Mouse (Mus musculus) liver, adult 10 weeks (tissue): ENCODE data around the gene Hnrnpul2. TPM values are rescaled to one million over a fixed set of nuclear protein-coding genes. Genes with fewer than 3 reads are reported as not detected.

Experiments used
- polyA plus RNA-seq: library from polyadenylated mRNA; stranded (reverse); fragments of 350-450 nt; fragmentation: Illumina TruSeq; extraction: RNeasy Lipid Tissue Mini Kit (QIAGEN cat#74804); gene quantifications from one replicate; pipeline ENCODE4 v1.2.3, GENCODE M21; 2014; ENCODE audit warnings: low read depth, low replicate concordance

Gene Hnrnpul2
- 49.7 TPM for polyA plus RNA-seq

DNA sequence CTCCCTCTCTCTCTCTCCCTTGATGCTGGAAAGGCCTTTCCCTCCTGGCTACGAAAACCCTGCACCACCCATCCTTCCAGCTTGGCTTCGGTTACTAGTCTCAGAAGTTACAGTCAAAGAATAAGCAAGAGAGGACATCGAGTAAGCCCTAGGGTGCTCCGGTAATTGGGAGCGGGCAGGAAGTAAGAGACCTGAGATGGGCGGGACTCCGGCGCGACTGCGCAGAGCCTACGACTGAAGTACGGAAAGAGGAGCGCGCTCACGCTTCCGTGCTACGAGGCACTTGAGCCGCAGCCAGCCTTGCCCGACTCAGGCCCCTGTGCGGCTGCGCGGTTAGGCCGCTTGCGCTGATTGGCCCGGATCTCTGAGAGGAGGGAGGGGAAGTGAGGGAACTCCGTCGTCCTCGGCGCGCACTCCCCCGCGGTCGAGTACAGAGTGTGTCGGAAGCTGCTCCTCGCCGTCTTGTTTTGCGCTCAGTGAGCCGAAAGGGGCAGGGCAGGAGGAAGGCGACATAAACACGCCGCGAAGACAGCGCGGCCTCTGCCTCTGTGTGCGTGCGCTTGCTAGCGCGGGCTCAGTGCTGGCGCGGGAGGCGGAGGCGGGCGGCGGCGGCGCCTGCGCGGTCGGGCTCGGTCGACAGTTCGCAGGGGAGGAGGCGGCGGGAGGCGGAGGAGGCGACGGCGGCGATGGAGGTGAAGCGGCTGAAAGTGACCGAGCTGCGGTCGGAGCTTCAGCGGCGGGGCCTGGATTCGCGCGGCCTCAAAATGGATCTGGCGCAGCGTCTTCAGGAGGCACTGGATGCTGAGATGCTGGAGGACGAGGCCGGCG is at the start of gene Hnrnpul2:
Gene Hnrnpul2 (plus strand): TSS at position 415 of the 828 bp plus-strand sequence.

DNA sequence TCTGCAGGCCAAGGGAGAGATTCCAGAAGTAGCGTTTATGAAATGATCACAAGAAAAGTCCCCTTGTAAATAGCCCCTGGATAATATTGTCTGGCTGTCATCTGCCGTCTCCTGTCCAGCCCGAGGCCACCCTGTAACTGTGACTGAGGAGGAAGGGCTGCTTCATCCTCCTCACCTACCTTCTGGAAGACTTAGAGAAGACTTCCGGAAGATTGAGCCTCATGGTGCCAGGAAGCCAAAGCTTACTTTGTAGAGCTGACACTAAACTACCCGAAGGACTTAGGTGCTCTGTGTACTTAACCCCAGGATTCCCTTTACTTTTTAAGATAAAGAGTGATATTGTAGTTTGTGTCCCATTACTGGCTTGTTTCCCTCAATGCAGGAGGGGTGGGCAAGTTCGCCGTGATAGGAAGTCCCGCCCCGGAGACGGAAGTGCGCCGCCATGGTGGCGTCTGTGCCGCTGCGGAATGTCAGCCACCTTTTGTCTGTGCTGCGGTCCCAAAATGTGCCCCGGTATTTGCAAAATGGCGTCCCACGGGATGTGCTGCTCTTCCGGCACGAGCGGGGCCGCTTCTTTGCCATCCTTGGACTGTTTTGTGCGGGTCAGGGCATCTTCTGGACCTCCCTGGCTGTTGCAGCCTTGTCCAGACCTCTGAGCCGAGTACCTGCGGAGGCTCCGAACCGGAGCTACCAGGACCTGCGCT is 49.1 kb upstream of the Hnrnpul2 start, which contains the start of gene Tmem223:
Gene Tmem223 (plus strand): TSS at position 430 of the 704 bp plus-strand sequence.

DNA sequence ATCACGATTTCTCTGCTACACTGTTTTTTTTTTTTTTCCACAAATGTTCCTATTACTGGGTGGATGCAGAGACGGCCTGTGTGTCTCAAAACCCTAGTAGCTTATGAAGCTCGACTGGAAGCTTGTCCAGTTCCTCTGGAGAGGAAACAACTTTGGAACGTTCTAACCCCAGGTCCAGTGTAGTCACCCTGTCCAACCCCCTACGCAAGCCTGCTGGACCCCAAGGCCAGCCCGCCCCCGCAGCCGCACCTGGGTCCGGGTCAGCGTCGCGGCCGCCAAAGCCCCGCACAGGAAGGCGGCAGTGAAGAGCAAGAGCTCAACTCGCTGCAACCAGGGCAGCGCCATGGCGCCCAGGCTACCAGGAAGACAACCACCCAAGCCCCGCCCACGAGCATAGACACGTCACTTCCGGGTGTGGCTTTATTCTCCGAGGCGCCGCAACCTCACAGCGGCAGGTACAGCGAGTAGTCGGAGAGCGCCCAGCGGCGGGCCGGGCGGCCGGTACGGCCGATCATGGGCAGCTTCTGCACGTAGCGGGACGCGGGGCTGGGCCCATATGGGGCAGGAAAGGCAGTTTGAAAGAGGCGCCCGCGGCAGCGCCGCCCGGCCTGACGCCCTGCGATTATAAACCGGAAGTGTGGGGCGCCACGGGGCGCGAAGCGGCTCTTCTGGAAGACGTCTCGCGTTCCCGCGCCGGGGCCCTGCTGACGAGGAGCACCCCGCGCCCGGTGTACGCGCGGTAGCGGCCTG is 45.5 kb upstream of the Hnrnpul2 start, which contains the start of gene Tmem179b:
Gene Tmem179b (minus strand): TSS at position 382 of the 750 bp plus-strand sequence.

DNA sequence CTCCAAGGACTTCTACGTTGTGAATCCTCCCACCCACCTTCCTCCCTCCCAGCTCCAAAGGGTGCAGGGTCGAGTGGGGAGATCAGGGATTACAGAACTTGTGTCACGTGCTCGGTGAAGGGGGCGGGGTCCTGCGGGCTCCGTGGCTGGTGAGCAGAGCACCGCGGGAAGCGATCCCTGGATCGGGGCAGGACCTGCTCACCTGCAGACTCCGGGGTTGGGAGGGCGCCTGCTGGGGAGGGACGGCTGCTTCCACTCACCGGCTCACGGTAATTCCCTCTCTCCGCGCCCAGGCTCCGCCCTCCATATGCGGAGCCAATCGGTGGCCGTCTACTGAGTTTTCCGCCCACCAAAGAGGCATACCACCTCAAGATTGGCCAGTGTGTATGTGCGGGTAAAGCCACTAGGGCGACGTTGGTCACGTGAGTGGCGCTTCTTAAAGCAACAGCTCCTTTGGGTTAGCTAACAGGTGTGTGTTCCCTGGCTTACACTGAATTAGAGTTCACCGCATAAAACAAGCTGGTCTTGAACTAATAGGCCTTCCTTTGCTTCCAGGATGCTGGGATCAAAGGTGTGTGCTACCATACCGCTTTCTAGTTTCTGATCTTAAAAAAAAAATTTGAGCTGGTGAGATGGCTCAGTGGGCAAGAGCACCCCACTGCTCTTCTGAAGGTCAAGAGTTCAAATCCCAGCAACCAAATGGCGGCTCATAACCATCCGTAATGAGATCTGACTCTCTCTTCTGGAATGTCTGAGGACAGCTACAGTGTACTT is 33.6 kb upstream of the Hnrnpul2 start, which contains the start of gene Taf6l:
Gene Taf6l (minus strand): TSS at position 410 of the 774 bp plus-strand sequence.

DNA sequence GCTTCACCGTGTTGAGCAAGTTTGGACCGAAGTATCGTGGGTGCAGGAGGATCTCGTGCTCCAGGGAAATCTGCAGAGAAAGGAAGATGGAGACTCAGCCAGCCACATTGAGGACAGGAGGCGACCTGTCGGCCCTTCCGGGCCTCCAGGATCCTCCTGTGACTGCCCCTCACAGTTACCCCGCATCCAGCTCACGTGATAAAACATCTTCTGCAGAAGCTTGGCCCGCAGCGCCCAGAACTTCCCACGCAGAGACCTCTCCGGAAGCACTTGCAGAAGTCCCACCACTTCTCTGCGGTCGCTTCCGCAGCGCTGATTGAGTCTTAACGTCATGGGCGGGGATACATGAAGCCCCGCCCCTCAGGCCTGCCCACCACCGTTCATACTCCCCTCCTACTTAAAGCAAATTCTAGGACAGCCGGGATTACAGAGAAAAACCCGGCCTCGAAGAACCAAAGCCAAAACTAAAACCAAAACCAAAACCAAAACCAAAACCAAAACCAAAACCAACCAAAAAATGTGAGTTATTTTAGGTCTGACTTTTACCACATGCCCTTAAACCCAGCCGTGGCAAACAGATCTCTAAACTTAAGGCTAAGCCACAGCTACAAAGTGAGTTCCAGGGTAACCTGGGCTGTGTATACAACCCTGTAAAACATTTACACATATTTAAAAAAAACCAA is 21.4 kb upstream of the Hnrnpul2 start, which contains the start of gene Polr2g:
Gene Polr2g (minus strand): TSS at position 314 of the 683 bp plus-strand sequence.

DNA sequence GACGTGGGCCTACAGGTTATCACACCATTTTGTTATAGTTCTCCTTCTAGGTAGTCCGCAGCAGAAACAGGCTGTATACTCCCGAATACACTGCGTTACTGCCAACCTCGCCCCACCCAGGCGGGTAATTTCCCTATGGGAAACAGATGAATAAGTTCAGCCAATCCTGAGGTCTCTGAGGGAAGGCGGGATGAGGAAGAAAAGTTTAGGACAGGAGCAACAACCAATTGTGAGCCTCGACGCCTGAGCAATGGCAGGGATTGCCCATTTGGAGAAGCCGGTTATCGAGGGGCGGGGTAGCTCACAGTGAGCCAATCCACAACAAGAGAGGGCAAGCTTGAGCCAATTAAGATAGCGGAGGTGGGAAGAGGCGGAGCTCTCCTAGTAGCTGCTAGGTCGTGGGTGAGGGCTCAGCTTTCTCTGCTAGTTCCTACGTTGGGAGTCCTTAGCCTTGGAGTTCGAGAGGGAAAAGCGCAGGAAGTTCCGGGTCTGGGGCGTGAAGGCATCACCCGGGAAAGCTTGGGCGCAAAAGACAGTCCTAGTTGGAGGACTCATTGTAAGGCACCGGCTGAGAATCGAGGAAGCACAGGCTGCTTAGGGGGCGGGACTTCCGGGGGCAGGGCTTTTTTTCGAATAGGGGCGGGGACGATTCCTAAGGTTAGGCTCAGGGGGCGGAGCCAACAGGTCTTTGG is 17.5 kb upstream of the Hnrnpul2 start, which contains the start of gene Zbtb3:
Gene Zbtb3 (plus strand): TSS at position 426 of the 692 bp plus-strand sequence.

DNA sequence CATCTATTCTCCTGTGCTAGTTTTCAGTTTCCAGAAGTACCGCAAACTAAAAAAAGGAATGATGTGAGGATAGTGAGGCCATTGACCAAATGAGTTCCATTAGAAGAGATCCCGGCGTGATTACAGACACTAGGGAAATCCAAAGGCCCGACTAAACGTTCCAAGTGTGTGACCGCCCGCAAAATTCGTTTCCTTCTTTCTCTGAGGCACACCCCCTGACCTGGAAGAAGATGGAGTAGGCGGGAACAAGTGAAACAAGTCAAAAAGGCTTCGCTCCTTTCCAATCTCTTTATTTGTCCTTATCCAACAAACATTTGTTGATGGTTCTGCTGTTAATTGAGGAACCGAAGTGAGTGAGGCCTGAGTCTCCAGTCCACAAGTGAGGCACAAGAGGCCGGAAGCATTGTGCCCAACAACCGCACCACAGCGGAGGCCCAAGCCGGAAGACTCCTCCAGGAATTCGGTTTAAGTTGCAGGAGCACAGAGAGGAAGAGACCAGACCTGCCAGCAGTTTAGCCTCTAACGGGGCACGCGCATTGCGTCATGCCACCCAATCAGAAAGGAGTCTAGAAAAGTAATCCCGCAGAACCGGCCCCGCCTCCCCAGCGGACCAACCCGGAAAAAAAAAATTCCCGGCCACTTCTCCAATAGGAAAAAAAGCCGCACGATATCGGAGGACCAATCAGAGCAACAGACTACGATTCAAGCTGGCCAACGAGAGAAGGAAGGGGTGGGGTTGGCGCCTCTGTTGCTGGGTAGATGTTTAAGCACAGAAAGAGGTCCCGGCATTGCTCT is 812 bp upstream of the Hnrnpul2 start, which contains the start of gene Ttc9c:
Gene Ttc9c (minus strand): TSS at position 533 of the 795 bp plus-strand sequence.

DNA sequence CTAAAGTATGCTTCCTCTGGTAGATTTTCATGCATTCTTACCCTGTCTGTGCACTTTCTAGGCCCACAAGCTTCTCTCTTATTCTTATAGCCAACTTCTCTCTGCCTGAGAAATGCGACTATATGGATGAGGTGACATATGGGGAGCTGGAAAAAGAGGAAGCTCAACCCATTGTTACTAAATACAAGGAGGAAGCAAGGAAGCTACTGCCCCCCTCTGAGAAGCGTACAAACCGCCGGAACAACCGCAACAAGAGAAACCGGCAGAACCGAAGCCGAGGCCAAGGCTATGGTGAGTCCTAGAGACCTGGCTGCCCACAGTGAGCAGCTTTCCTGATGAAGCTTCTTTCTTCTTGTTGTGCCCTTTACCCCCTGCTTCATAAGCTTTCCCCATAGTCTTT is 9.8 kb downstream of the Hnrnpul2 start, which contains the start of gene AC129217.1:
Gene AC129217.1 (plus strand): TSS at position 114 of the 400 bp plus-strand sequence.

DNA sequence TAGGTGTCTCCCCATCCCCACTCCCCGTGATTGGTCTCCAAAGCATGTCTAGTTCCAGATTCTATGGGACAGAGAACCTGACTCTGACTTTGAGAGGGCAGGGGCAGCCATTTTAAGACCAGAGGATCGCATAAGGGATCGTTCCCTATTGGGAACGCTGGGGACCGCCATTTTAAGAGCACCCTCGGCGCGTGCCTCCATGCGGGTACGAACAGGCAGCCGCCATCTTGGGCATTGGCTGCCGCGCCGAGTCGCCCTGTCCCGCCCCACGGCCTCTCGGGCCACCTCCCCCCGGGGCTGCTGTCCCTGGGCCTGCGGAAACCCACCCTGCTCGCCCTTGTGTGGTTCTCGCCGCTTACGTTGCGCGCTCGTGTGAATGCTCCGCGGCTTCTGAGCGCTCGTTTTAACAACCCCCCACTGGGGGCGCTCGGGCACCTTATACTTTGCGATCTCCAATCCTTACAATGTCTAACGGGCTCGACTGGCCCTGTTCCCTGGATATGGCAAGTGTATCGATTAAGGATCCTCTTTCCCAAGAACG is 17.5 kb downstream of the Hnrnpul2 start, which contains the start of gene Bscl2:
Gene Bscl2 (plus strand): TSS at position 217 of the 541 bp plus-strand sequence.

DNA sequence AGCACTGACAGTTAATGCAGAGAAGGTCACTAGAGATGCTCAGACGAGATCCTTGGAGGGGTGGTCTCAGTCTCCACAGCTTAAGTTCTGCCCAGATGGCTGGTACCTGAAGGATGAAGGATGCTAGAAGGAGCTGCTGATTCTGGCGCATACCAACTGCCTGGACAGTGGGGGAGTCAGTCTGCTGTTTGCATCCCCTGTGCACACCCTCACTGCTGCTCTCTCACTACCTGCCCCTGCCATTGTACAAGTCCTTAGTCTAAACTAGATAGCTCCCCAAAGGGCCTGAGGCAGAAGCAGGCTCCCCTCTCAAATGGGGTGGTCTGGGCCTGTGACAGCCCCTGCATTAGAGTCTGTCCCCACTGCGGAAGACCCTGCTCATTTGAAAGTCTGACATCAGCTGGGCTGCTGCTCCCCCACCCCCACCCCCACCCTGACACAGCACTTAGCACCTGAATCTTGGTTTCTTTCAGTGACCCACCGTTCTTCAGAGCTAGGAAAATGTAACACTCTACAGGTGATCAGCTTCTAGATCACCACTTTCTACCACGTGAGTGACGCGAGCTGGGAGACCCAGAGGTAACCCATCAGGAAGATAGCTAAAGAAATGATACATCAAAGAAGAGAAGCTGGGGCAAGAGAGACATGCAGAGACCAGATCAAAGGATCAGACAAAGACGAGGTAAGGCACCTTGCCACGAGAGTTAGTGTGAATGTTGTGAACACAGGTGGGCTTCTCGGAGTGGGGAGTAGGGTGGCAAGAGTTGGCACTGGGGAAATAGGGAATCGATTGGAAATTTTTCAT is 19.5 kb downstream of the Hnrnpul2 start, which contains the start of gene Gng3:
Gene Gng3 (minus strand): TSS at position 92 of the 805 bp plus-strand sequence.

DNA sequence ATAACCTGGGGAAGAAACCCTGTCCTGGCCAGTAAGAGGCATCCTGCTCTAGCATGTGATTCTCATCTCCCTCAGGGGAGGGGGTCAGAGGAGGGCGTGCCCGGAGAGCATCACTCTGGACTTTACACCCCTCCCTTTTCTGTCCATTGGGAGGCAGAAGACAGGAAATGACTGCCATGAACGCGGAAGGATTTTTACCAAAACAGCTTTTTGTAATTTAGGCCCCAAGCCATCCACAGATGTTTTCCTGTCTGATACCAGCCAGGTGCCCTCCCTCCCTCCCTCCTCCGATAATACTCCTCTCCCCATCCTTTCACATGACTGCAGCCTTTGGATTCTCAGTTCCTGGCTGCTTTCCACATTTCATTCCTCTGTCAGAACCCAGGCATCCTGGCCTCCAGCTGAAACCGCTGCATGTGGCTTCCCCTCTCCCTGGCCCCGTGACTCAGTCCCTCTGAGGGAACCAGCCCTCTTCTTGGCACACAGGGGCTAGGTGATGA is 30.6 kb downstream of the Hnrnpul2 start, which contains the start of gene Lrrn4cl:
Gene Lrrn4cl (plus strand): TSS at position 367 of the 500 bp plus-strand sequence.

DNA sequence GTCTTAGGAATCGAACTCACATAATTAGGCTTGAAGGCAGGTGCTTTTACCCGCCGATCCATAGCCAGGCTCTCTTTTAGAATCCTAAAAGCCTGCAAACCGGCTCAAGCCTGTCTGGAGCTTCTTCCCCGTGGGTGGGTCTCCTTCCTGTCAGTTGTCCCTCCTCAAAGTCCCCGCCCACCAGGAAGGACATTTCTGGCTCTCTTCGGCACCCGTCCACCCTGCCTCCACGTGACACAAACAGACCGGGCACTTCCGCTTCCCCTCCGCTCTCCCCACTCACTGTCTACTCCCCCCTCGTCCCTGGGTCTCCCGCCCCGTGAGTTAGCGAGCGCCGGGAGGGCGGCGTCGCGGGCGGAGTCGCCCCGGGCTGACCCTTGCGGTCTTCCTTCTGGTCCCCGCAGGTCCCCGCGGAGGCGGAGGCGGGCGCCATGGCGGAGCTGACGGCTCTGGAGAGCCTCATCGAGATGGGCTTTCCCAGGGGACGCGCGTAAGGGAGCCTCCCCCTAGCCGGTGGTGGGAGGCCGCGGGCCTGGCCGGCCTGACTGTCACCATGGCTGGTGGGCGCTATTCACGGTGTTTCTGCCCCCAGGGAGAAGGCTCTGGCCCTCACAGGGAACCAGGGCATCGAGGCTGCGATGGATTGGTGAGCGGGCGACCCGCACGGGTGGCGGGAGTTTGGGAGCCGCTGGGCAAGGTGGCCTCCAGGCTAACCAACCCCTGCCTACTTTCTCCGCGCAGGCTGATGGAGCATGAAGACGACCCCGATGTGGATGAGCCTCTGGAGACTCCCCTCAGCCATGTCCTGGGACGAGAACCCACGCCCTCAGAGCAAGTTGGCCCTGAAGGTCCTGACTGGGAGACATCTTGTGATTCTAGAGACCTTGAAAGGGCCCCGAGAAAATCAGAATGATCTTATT is 51.7 kb downstream of the Hnrnpul2 start, which contains the start of gene Ubxn1:
Gene Ubxn1 (plus strand): TSS at position 230 of the 920 bp plus-strand sequence.

DNA sequence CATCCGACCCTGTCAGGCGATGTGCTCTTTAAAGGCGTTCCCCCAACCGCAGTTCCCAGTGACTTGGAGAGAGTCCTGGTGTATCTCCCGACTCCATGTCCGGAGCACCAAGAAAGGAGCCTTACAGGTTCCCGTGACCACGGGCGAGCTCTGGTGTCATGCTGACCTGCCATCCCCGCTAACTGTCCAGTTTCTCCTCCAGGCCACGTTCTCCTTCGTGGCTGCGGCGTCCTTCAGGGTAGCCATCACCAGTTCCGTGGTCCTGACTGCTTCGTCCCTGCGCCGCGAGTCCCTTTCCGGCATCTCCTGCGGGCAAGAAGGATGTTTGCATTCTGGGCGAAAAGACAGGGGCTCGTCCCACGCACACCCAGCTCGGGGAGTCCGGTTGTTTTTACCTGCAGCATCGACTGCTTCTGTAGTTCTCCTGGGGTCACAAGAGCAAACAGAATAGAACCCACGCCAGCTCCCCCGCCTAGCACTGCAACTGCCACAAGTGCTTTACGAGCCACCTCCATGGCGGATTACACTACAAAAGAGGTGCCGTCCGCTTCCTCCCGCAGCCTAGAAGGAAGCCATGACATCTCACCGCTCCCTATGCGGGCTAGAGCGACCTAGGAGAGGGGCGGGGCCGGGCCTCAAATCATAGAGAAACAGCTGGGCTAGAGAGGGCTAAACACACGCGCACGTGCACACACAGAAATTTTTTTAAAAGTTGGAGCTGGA is 60.7 kb downstream of the Hnrnpul2 start, which contains the start of gene Uqcc3:
Gene Uqcc3 (minus strand): TSS at position 613 of the 723 bp plus-strand sequence.

DNA sequence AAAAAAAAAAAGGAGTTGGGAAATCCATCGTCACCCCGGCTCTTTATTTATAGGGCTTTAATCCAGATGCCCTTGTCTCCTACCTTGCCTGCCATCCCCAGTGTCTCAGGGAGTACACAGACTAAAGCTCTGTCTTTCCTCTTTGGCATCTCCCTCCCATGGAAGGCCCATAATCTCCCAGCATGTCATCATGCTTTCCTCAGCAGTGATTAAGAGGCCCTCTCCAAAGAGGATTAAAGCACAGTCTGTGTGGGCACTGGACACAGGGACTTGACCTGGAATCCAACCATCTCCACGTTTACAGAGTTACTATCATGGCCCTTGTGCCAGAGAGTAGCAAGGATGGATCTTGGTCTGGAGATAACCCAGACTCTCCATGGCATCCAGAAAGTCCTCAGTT is 63.8 kb downstream of the Hnrnpul2 start, which contains the start of the genes Lbhd1 and Gm49403:
Gene Lbhd1 (plus strand): TSS at position 117 of the 400 bp plus-strand sequence.
Gene Gm49403 (plus strand): TSS at position 315 of the 400 bp plus-strand sequence.

